Mouse (Mus musculus): Measurements from ENCODE around the gene 9130213A22Rik. TPM values are rescaled to one million over a fixed set of nuclear protein-coding genes. Genes with fewer than 3 reads are reported as not detected.
A peak's percentile ranks its signal among the peaks of the same experiment; 100 is the strongest.
"Not testable (repeated sequence)": the region's sequence is repeated elsewhere in the genome, so short reads cannot be mapped to it uniquely, and the experiment has no call there.

Gene 9130213A22Rik
- polyA plus RNA-seq, 1 experiment from 2014 or later = 0.40 TPM

DNA sequence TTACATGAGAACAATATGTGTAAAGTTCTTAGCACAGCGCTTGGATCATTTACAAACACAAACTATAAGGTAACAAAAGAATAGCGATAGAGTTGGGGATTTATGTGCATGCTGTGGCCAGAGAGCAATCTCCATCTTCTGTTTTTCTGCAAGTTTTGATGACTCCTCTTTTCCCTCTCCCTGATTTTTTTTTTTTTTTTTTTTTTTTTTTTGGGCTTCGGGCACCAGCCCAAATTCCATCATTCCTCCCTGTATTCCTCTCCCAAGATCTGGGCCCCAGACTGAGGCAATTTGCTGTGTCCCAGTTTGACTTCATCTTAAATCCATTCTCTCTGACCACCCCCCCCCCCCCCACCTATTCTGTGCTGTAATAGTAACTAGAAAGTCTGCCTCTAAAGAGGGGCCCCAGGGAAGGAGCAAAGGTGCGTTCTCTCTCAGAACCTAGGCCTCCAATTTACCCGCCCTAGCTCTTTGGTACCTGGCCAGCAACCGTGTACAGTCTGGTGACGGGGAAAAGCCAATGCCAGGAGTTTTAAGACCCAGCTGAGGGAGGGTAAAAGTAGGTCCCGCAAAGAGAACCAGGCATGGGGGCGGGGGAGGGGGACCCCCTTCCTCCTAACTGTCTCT is 25.9 kb downstream of the 9130213A22Rik start:
- Histone ChIP-seq H3K4me2 (peak overlapping the region; percentile 94), H3K4me1 (replicated peaks) (peaks cover 72% of the 10 kb centered on the region), H3K9ac (peak overlapping the region; percentile 47), H3K27me3 (no peaks in the 10 kb centered on the region), H3K27ac (replicated peaks) (peak overlapping the region; percentile 74), H3K9me3 (no peaks in the 10 kb centered on the region), H3K4me3 (peak overlapping the region; percentile 48), H3K36me3 (peaks cover 5% of the 10 kb centered on the region)
- 17% methylated on average over 9 of the region's 9 CpGs for WGBS
- ATAC-seq (ENCODE audit: low FRiP score, low read depth) = no peak

DNA sequence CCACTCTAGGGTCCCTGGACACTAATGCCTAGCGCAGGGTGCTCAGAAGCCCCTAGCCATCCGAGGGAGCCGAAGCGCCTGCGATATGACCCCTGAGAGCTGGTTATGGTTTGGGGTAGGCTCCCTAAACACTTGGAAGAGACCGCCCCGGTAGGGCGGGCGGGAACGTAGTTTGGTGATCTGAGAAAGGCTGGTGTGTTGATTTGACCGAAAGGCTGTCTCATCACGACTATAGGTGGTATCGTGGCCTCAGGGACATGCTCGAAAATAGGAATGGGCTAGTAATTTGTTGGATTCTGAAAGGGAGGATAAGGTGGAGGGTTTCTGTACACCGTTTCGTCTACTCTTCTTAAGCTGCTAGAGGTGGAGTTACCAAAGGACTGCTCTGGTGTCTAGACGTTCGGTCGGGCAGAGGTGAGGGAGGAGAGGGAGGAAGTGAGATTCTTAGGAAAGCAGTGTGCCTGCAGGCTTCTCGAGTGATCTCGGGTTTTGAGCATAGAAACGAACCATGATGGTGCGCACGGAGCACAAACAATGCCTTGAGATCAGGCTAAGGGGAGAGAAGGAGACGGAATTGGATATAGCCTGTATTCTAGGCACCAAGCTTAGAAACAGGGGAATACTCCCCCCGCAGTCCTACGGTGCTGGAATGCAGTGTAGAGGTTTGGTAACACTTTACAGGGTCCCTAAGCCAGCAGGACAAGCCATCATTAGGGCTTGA is 26.7 kb downstream of the 9130213A22Rik start:
- H3K9me3 ChIP-seq = no peaks in the 10 kb centered on the region
- H3K27ac ChIP-seq (replicated peaks) = peak overlapping the region; percentile 74
- peaks cover 73% of the 10 kb centered on the region for H3K4me1 ChIP-seq (replicated peaks)
- no peak for ATAC-seq (ENCODE audit: low FRiP score, low read depth)
- H3K4me2 ChIP-seq = peak overlapping the region; percentile 94
- H3K4me3 ChIP-seq = peak overlapping the region; percentile 48
- peaks cover 5% of the 10 kb centered on the region for H3K36me3 ChIP-seq
- H3K9ac ChIP-seq = peak overlapping the region; percentile 47
- 3% methylated on average over 27 of the region's 27 CpGs for WGBS
- no peaks in the 10 kb centered on the region for H3K27me3 ChIP-seq

DNA sequence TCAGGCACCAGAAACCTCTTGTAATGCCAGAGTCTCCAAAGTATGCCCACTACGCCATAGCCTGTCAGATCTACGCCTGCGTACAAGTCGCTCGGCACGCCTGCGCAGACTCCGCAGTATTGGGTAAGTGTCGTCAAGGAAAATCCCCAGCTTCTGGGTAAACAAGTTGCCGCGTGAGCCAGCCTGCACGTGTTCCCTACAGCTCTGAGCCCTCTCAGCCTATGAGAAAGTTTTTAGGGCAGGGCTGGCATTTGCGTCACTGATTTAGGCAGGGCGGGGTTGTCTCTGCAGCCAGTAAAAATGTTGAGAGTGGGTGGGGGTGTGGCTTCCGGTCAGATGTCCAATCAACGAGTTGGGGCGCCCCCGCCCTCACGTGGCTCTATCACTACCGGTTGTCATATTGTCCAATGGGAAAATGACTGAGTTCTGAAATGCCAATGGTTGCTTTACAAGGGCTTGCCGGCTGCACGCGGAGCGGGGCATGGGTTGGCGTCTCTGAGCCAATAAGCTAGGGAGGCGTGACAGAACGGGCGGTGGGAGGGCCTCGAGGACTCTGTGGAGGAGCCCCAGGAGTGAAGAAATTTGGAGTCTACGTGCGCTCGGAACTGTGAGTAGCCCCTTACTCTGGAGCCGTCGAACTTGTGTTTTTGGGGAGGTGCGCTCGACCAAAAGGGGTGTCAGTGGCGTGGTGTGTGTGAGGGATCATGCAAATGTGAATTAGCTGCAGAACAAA is 27.5 kb downstream of the 9130213A22Rik start, which contains the start of gene Per1:
Per1 (plus strand) TSS at position 521 of the 733 bp plus-strand sequence.
- peak within 1 kb of the TSS; percentile 48 for H3K4me3 ChIP-seq
- peak within 1 kb of the TSS; percentile 81 for H3K27ac ChIP-seq (replicated peaks)
- H3K27me3 ChIP-seq = no peaks in the 10 kb centered on the region
- H3K9ac ChIP-seq = peak within 1 kb of the TSS; percentile 47
- under 1% methylated on average over 37 of the region's 37 CpGs for WGBS
- peaks cover 7% of the 10 kb centered on the region for H3K36me3 ChIP-seq
- no peaks in the 10 kb centered on the region for H3K9me3 ChIP-seq
- H3K4me2 ChIP-seq = peak within 1 kb of the TSS; percentile 94
- peaks cover 73% of the 10 kb centered on the region for H3K4me1 ChIP-seq (replicated peaks)
- peak; percentile 96 for ATAC-seq (ENCODE audit: low FRiP score, low read depth)

DNA sequence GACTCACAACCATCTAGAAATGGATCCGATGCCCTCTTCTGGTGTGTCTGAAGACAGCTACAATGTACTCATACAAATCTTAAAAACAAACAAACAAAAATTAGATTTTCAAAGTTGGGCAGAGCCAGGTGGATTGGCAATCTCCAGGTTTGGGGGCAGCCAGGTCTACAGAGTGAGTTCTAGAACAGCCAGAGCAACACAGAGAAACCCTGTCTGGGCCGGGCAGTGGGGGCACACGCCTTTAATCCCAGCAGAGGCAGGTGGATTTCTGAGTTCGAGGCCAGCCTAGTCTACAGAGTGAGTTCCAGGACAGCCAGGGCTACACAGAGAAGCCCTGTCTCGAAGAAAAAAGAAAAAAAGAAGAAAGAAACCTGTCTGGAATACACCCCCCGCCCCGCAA is 28.5 kb downstream of the 9130213A22Rik start:
- ATAC-seq (ENCODE audit: low FRiP score, low read depth); H3K4me3 ChIP-seq; H3K36me3 ChIP-seq; H3K9me3 ChIP-seq; H3K27me3 ChIP-seq; H3K9ac ChIP-seq: not testable (repeated sequence)
- Histone ChIP-seq H3K4me1 (replicated peaks) (peaks cover 71% of the 10 kb centered on the region), H3K4me2 (peak overlapping the region; percentile 94; the same call in 1 of the 2 replicates), H3K27ac (replicated peaks) (peak overlapping the region; percentile 81)
- WGBS = 87% methylated on average over 7 of the region's 7 CpGs

DNA sequence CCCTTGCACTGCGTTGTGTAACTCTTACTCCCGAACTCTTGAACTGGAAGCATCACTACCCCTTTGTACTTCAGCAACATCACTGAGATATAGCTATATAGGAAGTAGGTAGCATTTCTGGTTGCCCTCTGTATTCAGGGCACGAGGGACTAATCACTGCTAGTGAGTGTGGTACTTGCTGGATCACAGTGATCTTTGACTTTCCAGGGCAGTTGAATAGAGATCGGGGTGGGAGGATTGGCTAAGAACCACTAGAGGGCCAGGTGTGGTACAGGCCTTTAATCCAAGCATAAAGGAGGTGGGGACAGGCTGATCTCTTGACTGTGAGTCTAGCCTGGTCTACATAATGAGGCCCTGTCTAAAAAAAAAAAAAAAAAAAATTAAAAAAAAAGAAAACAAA is 29.5 kb downstream of the 9130213A22Rik start:
- H3K9ac ChIP-seq = no peak overlapping the region
- no peaks in the 10 kb centered on the region for H3K9me3 ChIP-seq
- no peak for ATAC-seq (ENCODE audit: low FRiP score, low read depth)
- WGBS = 86% methylated on average over 4 of the region's 4 CpGs
- H3K27me3 ChIP-seq = no peaks in the 10 kb centered on the region
- peaks cover 64% of the 10 kb centered on the region for H3K4me1 ChIP-seq (replicated peaks)
- H3K36me3 ChIP-seq = peaks cover 9% of the 10 kb centered on the region
- no peak overlapping the region for H3K27ac ChIP-seq (replicated peaks)
- no peak overlapping the region for H3K4me3 ChIP-seq
- no peak overlapping the region for H3K4me2 ChIP-seq

DNA sequence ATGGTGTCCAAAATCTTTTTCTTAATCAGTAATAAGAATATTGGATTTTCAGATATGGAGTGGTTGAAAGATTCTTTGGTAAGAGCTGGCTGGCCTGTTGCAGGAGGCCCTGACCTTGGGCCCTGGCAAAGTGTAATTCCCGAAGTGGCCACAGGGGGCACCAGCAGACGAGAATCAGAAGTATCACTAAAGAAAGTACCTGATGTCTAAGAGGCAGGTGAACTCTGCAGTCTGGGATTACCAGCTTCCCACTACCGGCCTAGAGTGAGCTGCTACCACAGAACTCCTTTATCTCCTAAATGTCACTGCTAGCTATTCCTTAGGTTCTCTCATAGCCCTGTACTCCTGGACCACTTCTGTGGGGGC is 30.0 kb downstream of the 9130213A22Rik start:
- Histone ChIP-seq H3K36me3 (peaks cover 9% of the 10 kb centered on the region), H3K4me1 (replicated peaks) (peaks cover 63% of the 10 kb centered on the region), H3K4me3 (no peak overlapping the region), H3K27ac (replicated peaks) (no peak overlapping the region), H3K27me3 (no peaks in the 10 kb centered on the region), H3K4me2 (no peak overlapping the region), H3K9ac (no peak overlapping the region), H3K9me3 (no peaks in the 10 kb centered on the region)
- ATAC-seq (ENCODE audit: low FRiP score, low read depth) = no peak
- WGBS = 6% methylated on average over 3 of the region's 3 CpGs

DNA sequence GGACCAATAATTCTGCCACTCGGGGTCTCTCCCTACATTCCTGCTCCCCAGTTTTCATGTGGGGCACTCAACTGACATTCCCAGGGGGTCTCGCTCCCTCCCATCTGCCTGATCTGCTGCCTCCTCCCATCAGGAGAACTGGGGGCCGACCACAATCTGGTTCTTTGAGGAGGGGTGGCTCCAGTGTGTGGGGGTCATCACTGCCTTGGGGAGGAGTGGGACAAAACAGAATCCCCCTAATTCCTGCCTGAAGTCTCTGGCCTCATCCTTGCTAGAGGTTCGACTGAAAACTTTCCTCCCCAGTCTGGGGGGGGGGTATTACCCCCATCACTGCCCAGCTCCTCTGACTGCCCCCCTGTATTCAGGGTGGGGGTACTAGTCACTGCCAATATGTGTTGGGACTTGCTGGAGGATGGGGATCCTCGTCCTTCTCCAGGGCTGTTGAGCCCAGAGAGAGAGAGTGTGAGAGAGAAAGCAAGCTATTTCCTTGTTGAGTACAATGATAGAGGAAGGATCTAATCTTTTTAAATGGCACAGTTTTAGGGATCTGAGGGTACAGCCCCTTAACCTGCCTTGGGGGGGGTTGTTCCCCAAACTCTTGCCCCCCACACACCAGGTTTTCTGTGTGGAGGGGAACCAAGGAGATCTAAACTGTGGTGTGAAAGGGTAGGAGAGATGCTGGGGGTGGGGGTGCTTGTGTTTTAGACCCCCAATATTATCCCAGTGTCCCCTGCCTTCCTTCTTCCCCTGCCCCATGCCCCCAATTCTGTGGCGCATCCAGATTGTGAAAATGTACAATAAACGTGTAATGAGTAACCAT is 30.6 kb downstream of the 9130213A22Rik start:
- 67% methylated on average over 7 of the region's 7 CpGs for WGBS
- no peak overlapping the region for H3K4me3 ChIP-seq
- H3K27me3 ChIP-seq = no peaks in the 10 kb centered on the region
- no peak overlapping the region for H3K27ac ChIP-seq (replicated peaks)
- H3K9me3 ChIP-seq = no peaks in the 10 kb centered on the region
- H3K4me2 ChIP-seq = no peak overlapping the region
- no peak overlapping the region for H3K9ac ChIP-seq
- peaks cover 57% of the 10 kb centered on the region for H3K4me1 ChIP-seq (replicated peaks)
- no peak for ATAC-seq (ENCODE audit: low FRiP score, low read depth)
- H3K36me3 ChIP-seq = peaks cover 9% of the 10 kb centered on the region

DNA sequence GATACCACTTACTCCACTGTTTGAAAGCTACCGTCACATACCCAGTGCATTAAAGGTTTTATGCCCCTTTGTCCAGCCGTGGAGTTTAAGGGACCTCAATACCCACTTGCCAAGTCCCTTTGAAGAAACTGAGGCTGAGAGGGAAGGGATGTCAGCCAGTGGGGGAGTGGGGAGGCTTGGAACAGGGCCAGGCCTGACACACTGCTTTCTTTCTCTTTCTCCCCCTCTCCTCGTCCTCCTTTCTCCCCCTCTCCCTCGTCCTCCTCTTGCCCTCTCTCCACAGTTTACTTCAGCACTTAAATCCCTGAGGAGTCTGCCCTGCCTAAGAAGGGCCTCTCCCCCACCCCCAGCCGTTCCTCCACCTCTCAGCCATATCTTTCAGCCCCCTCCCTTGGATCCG is 32.0 kb downstream of the 9130213A22Rik start:
- peak overlapping the region; percentile 98 for H3K4me2 ChIP-seq
- no peaks in the 10 kb centered on the region for H3K9me3 ChIP-seq
- peak overlapping the region; percentile 64; the same call in 1 of the 2 replicates for H3K4me3 ChIP-seq
- no peaks in the 10 kb centered on the region for H3K27me3 ChIP-seq
- H3K9ac ChIP-seq = 0 out of 2 replicates have a peak overlapping the region, but pooled peaks have one; percentile 95
- no peak for ATAC-seq (ENCODE audit: low FRiP score, low read depth)
- 0 out of 2 replicates have a peak overlapping the region, but pooled peaks have one; percentile 89 for H3K27ac ChIP-seq (replicated peaks)
- 49% methylated on average over 6 of the region's 6 CpGs for WGBS
- peaks cover 9% of the 10 kb centered on the region for H3K36me3 ChIP-seq
- peaks cover 43% of the 10 kb centered on the region for H3K4me1 ChIP-seq (replicated peaks)

DNA sequence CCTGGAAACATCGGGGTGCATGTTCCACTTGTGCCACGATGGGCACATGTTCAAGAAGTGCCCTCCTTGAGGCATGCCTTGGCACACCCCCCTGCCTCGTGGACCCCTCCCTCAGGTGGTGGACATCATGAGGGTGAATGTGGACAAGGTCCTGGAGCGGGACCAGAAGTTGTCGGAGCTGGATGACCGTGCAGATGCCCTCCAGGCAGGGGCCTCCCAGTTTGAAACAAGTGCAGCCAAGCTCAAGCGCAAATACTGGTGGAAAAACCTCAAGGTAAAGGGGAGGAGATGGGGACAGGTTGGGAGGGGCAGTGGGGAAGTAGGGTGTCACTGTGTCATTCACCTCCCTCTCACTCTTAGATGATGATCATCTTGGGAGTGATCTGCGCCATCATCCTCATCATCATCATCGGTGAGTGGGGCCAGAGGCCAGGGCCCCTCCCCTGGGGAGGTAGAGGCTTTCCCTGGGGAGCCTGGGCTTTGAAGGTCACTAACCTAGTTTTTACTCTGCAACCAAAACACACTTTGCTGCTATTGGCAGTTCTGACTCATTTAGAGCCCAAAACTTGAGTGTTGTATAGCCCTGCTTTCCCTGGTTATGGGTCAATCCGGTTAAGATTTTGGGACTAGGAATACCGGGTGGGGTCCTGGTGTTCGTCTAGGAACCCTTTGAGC is 32.6 kb downstream of the 9130213A22Rik start:
- Histone ChIP-seq H3K4me3 (peak overlapping the region; percentile 64), H3K27ac (replicated peaks) (peak overlapping the region; percentile 89; the same call in 1 of the 2 replicates), H3K9me3 (no peaks in the 10 kb centered on the region), H3K9ac (peak overlapping the region; percentile 95), H3K4me2 (peak overlapping the region; percentile 98), H3K27me3 (no peaks in the 10 kb centered on the region), H3K36me3 (peaks cover 9% of the 10 kb centered on the region), H3K4me1 (replicated peaks) (peaks cover 39% of the 10 kb centered on the region)
- WGBS = 89% methylated on average over 12 of the region's 12 CpGs
- no peak for ATAC-seq (ENCODE audit: low FRiP score, low read depth)

DNA sequence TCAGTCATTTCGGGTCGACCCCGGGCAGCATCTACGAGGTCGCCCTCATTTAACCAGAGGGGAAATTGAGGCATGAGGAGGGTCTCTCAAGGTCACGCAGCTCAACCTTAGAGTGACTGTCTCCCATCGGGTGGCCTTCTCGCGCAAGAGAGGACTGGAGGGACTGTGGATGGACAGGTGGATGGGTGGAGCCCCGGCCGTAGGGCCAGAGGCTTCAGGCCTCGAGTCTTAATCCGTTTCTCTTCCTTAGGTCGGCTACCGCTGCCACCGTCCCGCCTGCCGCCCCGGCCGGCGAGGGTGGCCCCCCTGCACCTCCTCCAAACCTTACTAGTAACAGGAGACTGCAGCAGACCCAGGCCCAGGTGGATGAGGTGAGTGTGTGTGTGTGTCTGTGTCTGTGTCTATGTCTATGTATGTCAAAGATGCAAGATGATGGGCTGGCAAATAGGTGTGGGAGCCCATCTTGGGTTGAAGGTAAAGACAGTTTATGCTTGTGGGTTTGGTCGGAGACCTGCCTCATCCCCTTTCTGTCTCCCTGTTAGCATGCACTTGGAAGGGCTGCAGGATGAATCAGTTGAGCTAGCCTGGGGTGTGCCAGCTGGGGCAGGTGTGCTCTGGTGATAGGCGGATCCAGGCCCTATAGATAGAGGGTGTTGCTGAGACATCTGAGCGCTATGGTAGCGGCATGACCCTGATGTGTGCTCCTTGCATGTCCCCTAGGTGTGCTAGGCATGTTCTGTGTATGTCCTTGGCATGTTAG is 33.4 kb downstream of the 9130213A22Rik start:
- WGBS = 13% methylated on average over 24 of the region's 25 CpGs
- peak overlapping the region; percentile 98 for H3K4me2 ChIP-seq
- H3K9ac ChIP-seq = peak overlapping the region; percentile 95
- peak overlapping the region; percentile 89 for H3K27ac ChIP-seq (replicated peaks)
- ATAC-seq (ENCODE audit: low FRiP score, low read depth) = peak; percentile 28
- H3K4me1 ChIP-seq (replicated peaks) = peaks cover 33% of the 10 kb centered on the region
- H3K9me3 ChIP-seq = no peaks in the 10 kb centered on the region
- peak overlapping the region; percentile 64 for H3K4me3 ChIP-seq
- H3K27me3 ChIP-seq = no peaks in the 10 kb centered on the region
- H3K36me3 ChIP-seq = peaks cover 9% of the 10 kb centered on the region
